Mouse (Mus musculus) mature B cell (primary cell): ENCODE measurements around the gene Pex6.
"Not testable (repeated sequence)": the region's sequence is repeated elsewhere in the genome, so short reads cannot be mapped to it uniquely, and the experiment has no call there.

Experiments used
- in situ Hi-C: fragments of 300-500 bp; cut with MboI; formaldehyde crosslinking; loops from 2 replicates; pipeline ENCODE4 v1.14.3; 2019

Pex6 gene

GRCm38 (mm10) chr17:46735287-46735686 lies 24.0 kb downstream of the Pex6 start:
- in situ Hi-C loops: no loop called here

DNA sequence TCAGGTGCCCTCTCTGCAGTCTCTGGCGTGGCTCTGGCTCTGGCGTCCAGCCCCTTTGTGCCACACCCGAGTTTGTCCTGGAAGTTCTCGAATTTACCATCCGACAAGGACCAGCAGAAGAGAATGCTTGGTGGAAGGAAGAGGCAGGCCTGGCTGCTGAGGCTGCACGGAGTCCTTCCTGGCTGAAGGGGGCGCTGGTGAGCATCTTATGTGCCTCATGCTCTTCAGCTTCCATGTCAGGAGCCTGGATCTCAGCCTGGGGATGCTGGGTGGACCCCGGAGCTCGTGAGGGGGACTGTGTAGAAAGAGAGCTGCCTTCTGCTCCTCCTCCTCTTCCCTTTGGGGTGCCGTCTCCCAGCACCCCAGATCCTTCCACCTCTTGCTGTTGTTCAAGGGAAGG lies 24.9 kb downstream of the Pex6 start:
- in situ Hi-C loops: no loop called here

- in situ Hi-C loops: no loop called here
Measured at GRCm38 (mm10) chr17:46741305-46741704, 30.0 kb downstream of the Pex6 start.

GRCm38 (mm10) chr17:46742986-46743385 lies 31.7 kb downstream of the Pex6 start:
- in situ Hi-C loops: no loop called here

- in situ Hi-C loops: no loop called here
Measured at GRCm38 (mm10) chr17:46745506-46745905, 34.2 kb downstream of the Pex6 start.

DNA sequence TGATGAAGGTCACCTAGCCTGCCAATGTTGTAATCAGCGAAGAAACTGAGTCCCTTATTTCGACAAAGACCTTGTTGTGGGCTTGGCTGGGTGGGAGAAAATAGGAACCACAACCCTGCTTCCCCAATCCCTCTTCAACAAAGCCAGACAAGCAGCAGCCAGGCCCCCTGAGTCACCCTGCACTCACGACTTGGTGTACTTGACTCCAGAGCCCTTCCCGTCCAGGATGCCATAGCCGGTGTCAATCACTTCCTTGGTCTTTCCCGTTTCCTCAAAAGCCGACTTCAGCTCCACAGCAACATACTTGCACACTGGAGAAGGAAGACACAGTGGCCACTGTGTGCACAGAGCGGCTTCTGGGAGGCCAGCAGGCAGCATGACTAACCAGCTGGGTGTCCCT lies 36.0 kb downstream of the Pex6 start:
- in situ Hi-C loops: no loop called here

DNA sequence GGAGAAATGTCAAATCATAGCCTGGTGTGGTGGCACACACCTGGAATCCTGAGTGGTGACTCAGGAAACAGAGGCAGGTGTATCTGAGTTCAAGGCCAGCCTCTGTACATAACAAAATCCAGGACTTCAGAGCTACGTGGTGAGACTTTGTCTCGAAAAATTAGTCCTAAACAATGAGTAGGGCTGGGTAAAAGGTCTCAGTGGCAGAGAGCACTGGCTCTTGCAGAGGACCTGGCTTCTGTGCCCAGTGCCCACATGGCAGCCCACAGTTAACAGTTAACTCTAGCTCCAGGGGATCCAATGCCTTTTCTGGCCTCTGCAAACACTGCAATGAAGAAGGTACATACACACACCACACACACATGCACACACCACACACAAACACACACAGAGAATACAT lies 36.5 kb downstream of the Pex6 start:
- in situ Hi-C loops: no loop called here

GRCm38 (mm10) chr17:46749282-46749681 lies 38.0 kb downstream of the Pex6 start:
- in situ Hi-C loops: no loop called here

- in situ Hi-C loops: no loop called here
Measured at GRCm38 (mm10) chr17:46750580-46750979, 39.3 kb downstream of the Pex6 start.

DNA sequence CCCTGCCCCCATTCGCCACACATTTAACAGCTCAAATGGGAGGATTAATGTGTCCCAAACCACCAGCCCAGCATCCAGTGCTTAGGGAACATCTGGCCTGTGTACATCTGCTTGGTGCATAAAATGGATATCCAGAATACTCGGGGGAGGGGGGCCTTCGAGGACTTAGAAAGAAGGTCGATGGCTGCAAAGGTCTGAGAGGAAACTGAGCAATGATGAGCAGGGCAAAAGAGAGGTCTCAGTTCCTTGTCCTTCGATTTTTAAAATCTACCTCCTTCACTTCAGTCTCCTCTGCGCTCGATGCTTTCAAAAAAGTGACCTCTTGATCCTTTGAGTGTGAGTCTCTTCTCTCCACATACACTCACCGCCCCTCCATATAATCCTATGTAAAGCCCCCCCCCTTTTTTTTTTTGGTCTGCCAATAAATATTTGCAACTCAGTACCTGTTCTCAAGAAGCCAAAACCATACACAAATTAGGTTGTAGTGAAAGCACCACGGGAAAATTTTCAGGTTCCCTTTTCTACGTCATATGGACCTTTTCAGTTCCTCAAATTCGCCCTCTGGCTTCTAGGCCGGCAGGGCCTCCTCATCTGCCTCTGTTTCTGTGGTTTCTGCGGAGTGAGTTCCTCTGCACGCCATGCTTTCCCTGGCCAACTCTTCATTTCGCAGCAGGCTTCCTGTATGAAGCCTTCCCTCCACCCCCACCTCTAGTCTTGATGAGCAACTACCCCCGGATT lies 40.0 kb downstream of the Pex6 start:
- in situ Hi-C loops: no loop called here

- in situ Hi-C loops: no loop called here
Measured at GRCm38 (mm10) chr17:46751794-46752556, 40.7 kb downstream of the Pex6 start, which contains the start of gene Cnpy3. Gene Cnpy3, minus strand, starts transcription at chr17:46752214.

DNA sequence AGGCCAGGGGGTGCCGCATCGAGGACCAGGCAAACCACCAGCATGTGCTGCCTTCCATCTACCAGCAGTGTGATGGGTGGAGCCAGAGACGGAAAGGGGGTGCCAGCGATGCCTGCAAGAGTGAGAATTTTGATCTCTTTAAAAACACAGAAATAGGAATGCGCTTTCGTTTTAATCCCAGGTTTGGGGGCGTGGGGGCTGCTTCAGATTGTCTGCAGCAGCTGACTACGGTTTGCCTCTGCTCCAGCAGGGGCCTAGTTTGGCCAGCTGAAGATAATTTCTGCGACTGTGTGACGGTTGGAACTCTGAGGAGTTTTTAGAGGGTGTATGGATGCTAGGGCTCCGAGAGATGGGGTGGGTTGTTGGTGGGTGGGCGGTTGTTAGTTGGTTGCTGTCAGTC lies 47.5 kb downstream of the Pex6 start:
- in situ Hi-C loops: no loop called here

- in situ Hi-C loops: no loop called here
Measured at GRCm38 (mm10) chr17:46763544-46763943, 52.3 kb downstream of the Pex6 start, which contains the start of gene Ptcra. Gene Ptcra, minus strand, starts transcription at chr17:46763712.

- in situ Hi-C loops: not testable (repeated sequence)
Measured at GRCm38 (mm10) chr17:46764916-46765315, 53.7 kb downstream of the Pex6 start.

DNA sequence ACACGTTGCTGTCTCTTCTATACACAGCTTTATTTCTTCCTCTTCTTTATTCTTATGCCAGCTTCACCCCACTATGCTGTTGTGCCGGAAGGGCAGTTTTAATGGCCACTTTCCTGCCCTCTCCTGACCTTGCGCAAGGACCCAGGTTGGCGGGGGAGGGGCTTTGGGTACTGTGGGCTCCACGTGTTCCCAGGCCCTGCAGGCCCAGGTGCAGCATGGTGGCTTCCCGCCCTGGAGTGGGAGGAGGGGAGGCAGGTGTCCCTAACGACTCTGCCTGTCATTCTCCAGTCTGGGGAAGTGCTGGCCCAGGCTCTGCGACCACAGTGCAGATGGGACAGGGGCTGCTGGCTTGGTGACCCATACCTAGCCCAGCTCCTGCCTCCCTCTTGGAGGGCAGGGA lies 56.6 kb downstream of the Pex6 start:
- in situ Hi-C loops: no loop called here

DNA sequence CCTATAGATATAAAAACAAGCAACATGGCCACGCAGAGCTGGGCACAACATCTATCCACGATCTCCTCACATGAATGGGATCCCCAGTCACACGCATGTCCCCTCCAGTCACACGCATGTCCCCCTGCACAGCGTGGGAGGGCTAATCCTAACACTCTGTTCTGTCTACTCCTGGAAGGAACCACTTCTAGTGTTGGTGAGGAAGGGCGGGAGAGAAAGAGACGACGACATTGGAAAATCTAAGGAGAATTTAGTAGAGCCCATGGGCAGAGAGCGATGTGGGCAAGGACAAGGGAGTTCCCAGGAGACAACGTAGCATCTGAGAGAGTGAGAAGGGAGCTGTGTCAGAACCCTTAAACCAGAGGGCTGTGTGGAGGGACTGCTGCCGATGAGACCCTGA lies 59.3 kb downstream of the Pex6 start:
- in situ Hi-C loops: no loop called here

GRCm38 (mm10) chr17:46771025-46771424 lies 59.8 kb downstream of the Pex6 start:
- in situ Hi-C loops: no loop called here

GRCm38 (mm10) chr17:46771616-46772015 lies 60.4 kb downstream of the Pex6 start:
- in situ Hi-C loops: no loop called here

- in situ Hi-C loops: no loop called here
Measured at GRCm38 (mm10) chr17:46772038-46772403, 60.8 kb downstream of the Pex6 start.

- in situ Hi-C loops: no loop called here
Measured at GRCm38 (mm10) chr17:46772404-46773277, 61.4 kb downstream of the Pex6 start, which contains the start of gene 2310039H08Rik. Gene 2310039H08Rik, plus strand, starts transcription at chr17:46772635.

DNA sequence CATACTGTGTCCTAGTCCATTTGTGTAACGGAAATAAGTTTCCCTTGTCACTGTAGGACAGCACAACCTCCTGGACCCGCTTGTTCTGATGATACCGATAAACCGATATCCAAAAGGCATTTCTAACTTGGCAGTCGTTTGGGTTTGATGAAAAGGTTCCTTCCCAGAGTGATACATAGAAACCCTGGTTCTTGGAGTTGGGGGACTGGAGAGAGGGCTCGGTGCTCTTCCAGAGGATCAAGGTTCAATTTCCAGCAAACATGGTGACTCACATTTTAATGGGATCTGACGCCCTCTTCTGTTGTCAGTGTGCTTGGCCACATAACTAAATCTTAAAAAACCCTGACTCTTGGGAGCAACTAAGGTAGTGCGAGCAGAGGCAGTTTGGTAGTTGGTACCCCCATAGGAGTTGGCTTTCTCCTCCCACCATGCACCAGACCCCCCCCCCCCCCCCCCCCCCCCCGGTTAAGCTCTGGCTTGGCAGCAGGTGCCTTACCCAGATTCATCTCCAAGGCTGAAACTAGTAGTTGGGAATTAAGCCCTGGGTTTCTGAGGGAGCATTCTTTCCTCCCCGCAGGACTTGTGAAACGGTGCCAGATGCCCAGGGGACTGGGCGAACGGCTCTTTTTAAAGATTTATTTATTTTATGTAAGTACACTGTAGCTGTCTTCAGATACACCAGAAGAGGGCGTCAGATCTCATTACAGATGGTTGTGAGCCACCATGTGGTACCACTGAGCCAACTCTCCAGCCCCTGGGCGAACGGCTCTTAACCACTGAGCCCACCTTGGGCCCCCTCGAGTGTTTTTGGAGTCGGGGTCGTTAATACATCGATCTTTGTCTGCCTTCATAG lies 62.2 kb downstream of the Pex6 start:
- in situ Hi-C loops: no loop called here
